Mouse (Mus musculus) lung, embryonic 16.5 days (tissue): ENCODE results near the gene Hnrnpul1. TPM values are rescaled to one million over a fixed set of nuclear protein-coding genes. Genes with fewer than 3 reads are reported as not detected.
A peak's percentile ranks its signal among the peaks of the same experiment; 100 is the strongest.

Source experiments
- ATAC-seq: fragments of 200-750 bp; cut with Nextera tagmentation; 2 replicates; pipeline ENCODE4 v1.8.0; 2017; ENCODE audit warnings: low read depth, mild to moderate bottlenecking, moderate library complexity
- H3K27ac ChIP-seq: fragments of 300-500 bp; sonication (generic); 2 replicates; pipeline ENCODE4 v1.5.1; 2014; ENCODE audit warnings: mild to moderate bottlenecking, control low read depth, low read length
- H3K27me3 ChIP-seq: fragments of 300-500 bp; sonication (generic); 2 replicates; pipeline ENCODE4 v1.6.1; 2014; ENCODE audit warnings: low read depth, low read length, mixed read lengths; ENCODE audit not compliant: control insufficient read depth, insufficient read depth
- H3K36me3 ChIP-seq: fragments of 300-500 bp; sonication (generic); 2 replicates; pipeline ENCODE4 v1.6.1; 2014; ENCODE audit warnings: low read length; ENCODE audit not compliant: control insufficient read depth, insufficient read depth
- H3K4me1 ChIP-seq: fragments of 300-500 bp; sonication (generic); replicated peaks from 2 replicates; pipeline ENCODE4 v1.6.1; 2014; ENCODE audit warnings: low read length, mixed read lengths; ENCODE audit not compliant: control insufficient read depth, insufficient read depth
- H3K4me2 ChIP-seq: fragments of 300-500 bp; sonication (generic); 2 replicates; pipeline ENCODE4 v1.6.1; 2014; ENCODE audit warnings: low read depth, low read length, control low read depth
- H3K4me3 ChIP-seq: fragments of 300-500 bp; sonication (generic); 2 replicates; pipeline ENCODE4 v1.5.1; 2014; ENCODE audit warnings: mild to moderate bottlenecking, low read length, control low read depth
- H3K9ac ChIP-seq: fragments of 300-500 bp; sonication (generic); 2 replicates; pipeline ENCODE4 v1.6.1; 2014; ENCODE audit warnings: low read length, control low read depth
- H3K9me3 ChIP-seq: fragments of 300-500 bp; sonication (generic); 2 replicates; pipeline ENCODE4 v1.6.1; 2016; ENCODE audit warnings: low read length; ENCODE audit not compliant: control insufficient read depth
- WGBS: fragments of 180-500 bp; shearing (Covaris S2); extraction: QIAGEN DNeasy Blood & Tissue Kit; methylation state at CpG from one replicate; pipeline ENCODE4 v1.1.7; 2014; 5-methylcytosine and 5-hydroxymethylcytosine counted together
- polyA plus RNA-seq: library from polyadenylated mRNA; unstranded; fragments of >200 nt; fragmentation: Nextera tagmentation; extraction: Ambion mirVana; gene quantifications from 2 replicates; pipeline ENCODE4 v1.2.1, GENCODE M21; 2015

Gene Hnrnpul1
- polyA plus RNA-seq, 1 experiment from 2014 or later = 55.8 TPM

- no peak overlapping the region for H3K4me3 ChIP-seq
- ATAC-seq = no peak
- no peak overlapping the region for H3K27ac ChIP-seq
- 45% methylated on average over 8 of the region's 8 CpGs for WGBS
- peaks cover 12% of the 10 kb centered on the region for H3K4me1 ChIP-seq
- H3K36me3 ChIP-seq = no peaks in the 10 kb centered on the region
- H3K27me3 ChIP-seq = no peaks in the 10 kb centered on the region
- no peak overlapping the region for H3K9ac ChIP-seq
- H3K4me2 ChIP-seq = no peak overlapping the region
- no peaks in the 10 kb centered on the region for H3K9me3 ChIP-seq
Measured at GRCm38 (mm10) chr7:25790615-25791014, 36.1 kb upstream of the Hnrnpul1 start.

GRCm38 (mm10) chr7:25789129-25789440 is 34.5 kb upstream of the Hnrnpul1 start:
- no peak for ATAC-seq
- peak overlapping the region; percentile 70 for H3K9ac ChIP-seq
- peak overlapping the region; percentile 82 for H3K4me2 ChIP-seq
- 22% methylated on average over 3 of the region's 3 CpGs for WGBS
- no peaks in the 10 kb centered on the region for H3K9me3 ChIP-seq
- peak overlapping the region; percentile 62 for H3K4me3 ChIP-seq
- no peaks in the 10 kb centered on the region for H3K27me3 ChIP-seq
- H3K4me1 ChIP-seq = peaks cover 12% of the 10 kb centered on the region
- H3K27ac ChIP-seq = no peak overlapping the region
- no peaks in the 10 kb centered on the region for H3K36me3 ChIP-seq

GRCm38 (mm10) chr7:25788220-25789128 is 33.9 kb upstream of the Hnrnpul1 start, which contains the start of gene Axl:
Gene Axl (minus strand): TSS chr7:25788705.
- Histone ChIP-seq H3K27ac (peak within 1 kb of the TSS; percentile 49; the same call in 1 of the 2 replicates), H3K9ac (peak within 1 kb of the TSS; percentile 70), H3K36me3 (no peaks in the 10 kb centered on the region), H3K4me3 (peak within 1 kb of the TSS; percentile 62), H3K4me1 (peaks cover 12% of the 10 kb centered on the region), H3K27me3 (no peaks in the 10 kb centered on the region), H3K9me3 (no peaks in the 10 kb centered on the region), H3K4me2 (peak within 1 kb of the TSS; percentile 82)
- 1% methylated on average over 27 of the region's 30 CpGs for WGBS
- peak; percentile 93 for ATAC-seq

- no peaks in the 10 kb centered on the region for H3K27me3 ChIP-seq
- peak overlapping the region; percentile 82 for H3K4me2 ChIP-seq
- H3K27ac ChIP-seq = peak overlapping the region; percentile 25; the same call in 1 of the 2 replicates
- 20% methylated on average over 8 of the region's 9 CpGs for WGBS
- no peaks in the 10 kb centered on the region for H3K36me3 ChIP-seq
- peaks cover 13% of the 10 kb centered on the region for H3K4me1 ChIP-seq
- H3K9me3 ChIP-seq = no peaks in the 10 kb centered on the region
- peak; percentile 2; the same call in 1 of the 2 replicates for ATAC-seq
- peak overlapping the region; percentile 70 for H3K9ac ChIP-seq
- H3K4me3 ChIP-seq = peak overlapping the region; percentile 62
Measured at GRCm38 (mm10) chr7:25787456-25788219, 33.1 kb upstream of the Hnrnpul1 start.

GRCm38 (mm10) chr7:25786974-25787373 is 32.4 kb upstream of the Hnrnpul1 start:
- no peak overlapping the region for H3K4me3 ChIP-seq
- H3K4me2 ChIP-seq = peak overlapping the region; percentile 82; the same call in 1 of the 2 replicates
- H3K27ac ChIP-seq = no peak overlapping the region
- H3K4me1 ChIP-seq = peaks cover 17% of the 10 kb centered on the region
- H3K36me3 ChIP-seq = no peaks in the 10 kb centered on the region
- WGBS = 56% methylated on average over 4 of the region's 4 CpGs
- H3K9me3 ChIP-seq = no peaks in the 10 kb centered on the region
- H3K9ac ChIP-seq = no peak overlapping the region
- H3K27me3 ChIP-seq = no peaks in the 10 kb centered on the region
- no peak for ATAC-seq

- Histone ChIP-seq H3K9me3 (no peaks in the 10 kb centered on the region), H3K9ac (no peak overlapping the region), H3K4me2 (no peak overlapping the region), H3K4me1 (peaks cover 28% of the 10 kb centered on the region), H3K4me3 (no peak overlapping the region), H3K27ac (no peak overlapping the region), H3K27me3 (no peaks in the 10 kb centered on the region), H3K36me3 (no peaks in the 10 kb centered on the region)
- WGBS = 65% methylated on average over 4 of the region's 4 CpGs
- no peak for ATAC-seq
Measured at GRCm38 (mm10) chr7:25785752-25786151, 31.2 kb upstream of the Hnrnpul1 start.

GRCm38 (mm10) chr7:25784808-25785207 is 30.3 kb upstream of the Hnrnpul1 start:
- no peak overlapping the region for H3K4me3 ChIP-seq
- H3K27me3 ChIP-seq = no peaks in the 10 kb centered on the region
- 35% methylated on average over 1 of the region's 1 CpGs for WGBS
- H3K4me2 ChIP-seq = no peak overlapping the region
- H3K9ac ChIP-seq = no peak overlapping the region
- peaks cover 28% of the 10 kb centered on the region for H3K4me1 ChIP-seq
- no peak overlapping the region for H3K27ac ChIP-seq
- no peak for ATAC-seq
- no peaks in the 10 kb centered on the region for H3K36me3 ChIP-seq
- no peaks in the 10 kb centered on the region for H3K9me3 ChIP-seq

GRCm38 (mm10) chr7:25783746-25784145 is 29.2 kb upstream of the Hnrnpul1 start:
- Histone ChIP-seq H3K9ac (no peak overlapping the region), H3K4me1 (peaks cover 19% of the 10 kb centered on the region), H3K27me3 (no peaks in the 10 kb centered on the region), H3K27ac (no peak overlapping the region), H3K9me3 (no peaks in the 10 kb centered on the region), H3K4me2 (no peak overlapping the region), H3K36me3 (no peaks in the 10 kb centered on the region), H3K4me3 (no peak overlapping the region)
- 62% methylated on average over 8 of the region's 8 CpGs for WGBS
- no peak for ATAC-seq

- WGBS = 63% methylated on average over 6 of the region's 6 CpGs
- 0 out of 2 replicates have a peak overlapping the region, but pooled peaks have one; percentile 6 for H3K4me2 ChIP-seq
- H3K4me1 ChIP-seq = peaks cover 16% of the 10 kb centered on the region
- no peaks in the 10 kb centered on the region for H3K27me3 ChIP-seq
- peaks cover 3% of the 10 kb centered on the region; the same call in 1 of the 2 replicates for H3K36me3 ChIP-seq
- no peak overlapping the region for H3K27ac ChIP-seq
- H3K9me3 ChIP-seq = no peaks in the 10 kb centered on the region
- no peak overlapping the region for H3K9ac ChIP-seq
- H3K4me3 ChIP-seq = no peak overlapping the region
- ATAC-seq = no peak
Measured at GRCm38 (mm10) chr7:25782744-25783143, 28.2 kb upstream of the Hnrnpul1 start.
